Mouse (Mus musculus): Measurements from ENCODE around the gene Fam166a. TPM values are rescaled to one million over a fixed set of nuclear protein-coding genes. Genes with fewer than 3 reads are reported as not detected.

Fam166a gene
- polyA plus RNA-seq, 1 experiment = 1.8 TPM

DNA sequence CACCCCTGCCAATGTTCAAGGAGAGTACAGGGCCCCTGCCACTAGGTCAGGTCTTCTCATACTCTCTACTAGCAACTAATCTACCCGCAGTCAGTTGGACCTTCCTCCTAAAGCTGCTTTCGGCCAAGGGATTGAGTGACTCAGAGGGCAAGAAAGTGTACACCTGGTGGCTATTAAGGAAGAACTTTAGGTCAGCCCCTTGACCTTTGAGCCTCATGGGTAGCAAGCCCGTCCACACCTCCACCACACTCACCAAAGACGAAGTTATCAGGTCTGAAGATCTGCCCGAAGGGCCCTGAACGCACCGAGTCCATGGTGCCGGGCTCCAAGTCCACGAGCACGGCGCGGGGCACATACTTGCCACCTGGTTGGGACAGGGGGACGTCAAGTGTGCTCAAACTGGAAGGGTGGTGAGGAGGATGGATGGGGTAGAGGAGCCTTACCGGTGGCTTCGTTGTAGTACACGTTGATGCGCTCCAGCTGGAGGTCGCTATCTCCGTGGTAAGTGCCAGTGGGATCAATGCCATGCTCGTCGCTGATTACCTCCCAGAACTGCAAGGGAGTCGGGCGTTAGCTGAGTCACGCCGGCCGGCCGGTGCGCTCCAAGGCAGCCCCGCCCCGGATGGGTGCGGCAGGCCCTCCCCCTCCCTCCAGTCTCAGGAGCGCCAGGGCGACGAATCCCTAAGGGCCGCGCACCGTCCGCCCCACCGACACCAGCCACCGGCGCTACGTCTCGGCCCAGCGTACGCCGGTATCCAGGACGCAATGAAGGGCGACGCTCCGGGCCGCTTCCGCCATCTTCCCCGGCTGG lies 5.3 kb downstream of the Fam166a start:
- no peak for DNase-seq (ENCODE audit: low read depth)

GRCm38 (mm10) chr2:25224492-25224765 lies 5.9 kb downstream of the Fam166a start, which contains the start of gene Tubb4b:
Gene Tubb4b, minus strand, starts transcription at chr2:25224702.
- DNase-seq (ENCODE audit: low read depth) = no peak

DNA sequence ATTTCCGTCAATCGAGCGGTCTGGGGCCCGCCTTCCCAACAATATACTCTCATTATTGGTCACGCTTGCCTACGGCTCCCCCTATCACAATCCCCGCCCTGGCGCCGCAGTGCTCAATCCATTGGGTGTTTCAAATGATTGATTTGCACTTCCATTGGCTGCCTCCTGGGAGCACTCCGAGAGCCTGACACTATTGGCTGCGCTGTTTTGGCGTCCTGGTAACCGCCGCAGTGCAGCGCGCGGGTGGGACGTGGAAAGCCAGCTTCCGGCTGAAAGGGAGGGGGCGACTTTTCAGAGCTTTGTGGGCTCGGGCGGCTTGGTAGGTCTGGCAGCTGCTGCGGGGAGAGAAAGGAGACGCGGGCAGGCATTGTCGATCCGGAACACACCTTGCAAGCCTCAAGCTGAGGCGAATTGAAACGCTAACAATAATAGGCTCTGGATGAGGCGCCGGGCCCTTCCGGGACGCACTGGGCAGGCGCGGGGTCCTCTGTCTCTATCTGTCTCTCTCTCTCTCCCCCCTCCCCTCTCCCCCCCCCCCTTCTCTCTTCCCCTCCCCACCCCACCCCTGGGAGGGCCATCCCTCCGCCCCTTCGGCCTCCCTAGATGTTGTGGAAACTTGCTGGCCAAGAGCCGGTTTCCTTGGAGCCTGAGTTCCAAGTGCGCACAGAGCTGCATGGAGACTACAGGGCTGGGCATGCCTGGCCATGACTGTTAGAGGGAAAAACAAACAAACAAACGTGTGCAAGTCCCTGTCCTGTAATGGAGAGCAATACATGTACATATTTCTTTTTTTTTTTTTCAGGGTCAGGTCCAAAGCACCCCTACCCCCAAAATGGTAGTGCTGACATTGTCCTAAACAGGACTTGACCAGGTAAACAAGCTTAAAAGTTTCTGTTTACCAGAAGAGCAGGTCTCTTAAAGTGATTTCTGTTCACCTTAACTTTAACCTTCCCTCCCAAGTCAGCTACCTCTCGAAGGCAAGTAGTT lies 6.5 kb downstream of the Fam166a start:
- DNase-seq (ENCODE audit: low read depth) = peak; percentile 98

- no peak for DNase-seq (ENCODE audit: low read depth)
Observed at GRCm38 (mm10) chr2:25225811-25226379, 7.3 kb downstream of the Fam166a start.

- DNase-seq (ENCODE audit: low read depth) = no peak
Observed at GRCm38 (mm10) chr2:25226864-25227263, 8.3 kb downstream of the Fam166a start.

GRCm38 (mm10) chr2:25227406-25227805 lies 8.9 kb downstream of the Fam166a start:
- DNase-seq (ENCODE audit: low read depth) = no peak

DNA sequence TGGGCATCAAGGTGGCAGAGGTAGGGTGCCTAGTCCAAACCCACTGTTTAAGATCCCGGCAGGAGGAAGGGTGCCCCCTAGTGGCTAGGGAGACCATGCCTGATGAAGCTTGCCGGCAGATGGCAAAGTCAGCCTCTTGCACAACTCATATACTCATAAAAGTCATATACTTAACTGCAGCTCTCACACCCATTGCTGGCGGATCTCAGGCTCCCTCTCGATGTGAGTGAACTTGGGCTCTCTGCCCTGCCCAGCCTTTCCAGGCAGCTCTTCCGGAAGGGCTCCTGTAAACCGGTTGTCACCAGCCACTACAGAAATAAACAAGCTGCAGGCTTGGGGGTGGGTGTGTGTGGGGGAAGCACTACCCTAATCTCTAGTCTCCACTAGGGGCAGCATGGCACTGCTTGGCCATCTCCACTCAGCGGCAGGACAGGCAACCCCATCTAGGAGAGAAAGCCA lies 9.9 kb downstream of the Fam166a start:
- no peak for DNase-seq (ENCODE audit: low read depth)

GRCm38 (mm10) chr2:25228995-25229530 lies 10.5 kb downstream of the Fam166a start:
- DNase-seq (ENCODE audit: low read depth) = no peak

- DNase-seq (ENCODE audit: low read depth) = no peak
Observed at GRCm38 (mm10) chr2:25229582-25229981, 11.0 kb downstream of the Fam166a start.

- no peak for DNase-seq (ENCODE audit: low read depth)
Observed at GRCm38 (mm10) chr2:25230581-25230980, 12.0 kb downstream of the Fam166a start.

DNA sequence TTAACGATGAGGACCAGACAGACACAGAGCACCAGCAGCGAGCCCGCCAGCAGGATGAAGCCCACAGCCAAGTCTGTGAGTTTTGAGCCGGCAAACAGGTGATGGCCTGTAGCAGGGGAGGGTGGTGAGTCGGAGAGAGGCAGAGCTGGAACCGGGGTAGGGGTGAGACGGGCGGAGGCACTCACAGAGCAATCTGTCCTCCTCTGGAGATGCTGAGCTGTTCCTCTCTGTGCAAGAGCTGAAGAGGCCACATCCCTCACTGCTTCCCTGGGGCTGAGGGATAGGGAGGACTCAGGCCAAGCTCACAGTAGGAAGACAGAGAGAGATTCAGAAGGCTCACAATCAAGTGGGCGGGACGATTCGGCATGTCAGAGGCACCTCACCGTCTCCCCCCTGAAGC lies 12.5 kb downstream of the Fam166a start:
- no peak for DNase-seq (ENCODE audit: low read depth)

DNA sequence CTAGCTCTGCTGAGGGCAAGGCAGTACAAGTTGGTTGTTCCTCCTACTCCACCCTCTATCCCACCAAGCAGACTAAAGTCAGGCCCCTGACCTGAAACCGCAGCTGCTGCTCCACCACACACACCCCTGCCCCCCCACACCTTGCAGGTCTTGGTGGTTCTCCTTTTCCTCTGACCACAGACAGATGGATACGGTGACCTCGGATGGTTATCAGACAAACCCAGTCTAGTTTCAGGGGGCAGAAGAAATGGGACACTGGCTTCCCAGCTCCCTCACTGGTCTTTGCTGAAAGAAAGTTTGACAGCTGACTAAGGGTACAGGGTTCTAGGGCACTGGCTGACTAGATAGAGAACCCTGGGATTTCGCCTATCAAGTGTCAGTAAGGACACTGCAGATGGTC lies 14.9 kb downstream of the Fam166a start:
- no peak for DNase-seq (ENCODE audit: low read depth)

DNA sequence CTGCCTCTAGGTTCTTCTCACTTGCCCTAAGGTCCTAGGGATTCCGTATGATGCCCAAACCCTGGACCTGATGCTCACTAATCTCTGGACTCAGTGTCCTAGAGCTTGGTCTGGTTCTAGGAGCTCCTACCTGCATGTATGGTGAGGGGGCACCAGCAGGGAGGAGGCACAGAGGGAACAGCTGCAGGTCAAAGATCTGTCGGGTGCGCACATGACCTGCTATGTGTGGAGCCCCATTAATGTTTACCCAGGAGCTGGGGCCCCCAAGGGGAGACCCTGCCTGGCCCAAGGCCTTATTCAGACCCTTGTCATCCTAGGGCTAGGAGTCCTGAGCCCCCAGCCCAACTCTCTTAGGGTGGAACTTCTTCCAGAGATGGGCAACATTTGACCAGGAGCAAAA lies 15.5 kb downstream of the Fam166a start, which contains the start of gene Slc34a3:
TSS of gene Slc34a3 (minus strand) at position 315 of the 400 bp plus-strand sequence.
- DNase-seq (ENCODE audit: low read depth) = no peak

DNA sequence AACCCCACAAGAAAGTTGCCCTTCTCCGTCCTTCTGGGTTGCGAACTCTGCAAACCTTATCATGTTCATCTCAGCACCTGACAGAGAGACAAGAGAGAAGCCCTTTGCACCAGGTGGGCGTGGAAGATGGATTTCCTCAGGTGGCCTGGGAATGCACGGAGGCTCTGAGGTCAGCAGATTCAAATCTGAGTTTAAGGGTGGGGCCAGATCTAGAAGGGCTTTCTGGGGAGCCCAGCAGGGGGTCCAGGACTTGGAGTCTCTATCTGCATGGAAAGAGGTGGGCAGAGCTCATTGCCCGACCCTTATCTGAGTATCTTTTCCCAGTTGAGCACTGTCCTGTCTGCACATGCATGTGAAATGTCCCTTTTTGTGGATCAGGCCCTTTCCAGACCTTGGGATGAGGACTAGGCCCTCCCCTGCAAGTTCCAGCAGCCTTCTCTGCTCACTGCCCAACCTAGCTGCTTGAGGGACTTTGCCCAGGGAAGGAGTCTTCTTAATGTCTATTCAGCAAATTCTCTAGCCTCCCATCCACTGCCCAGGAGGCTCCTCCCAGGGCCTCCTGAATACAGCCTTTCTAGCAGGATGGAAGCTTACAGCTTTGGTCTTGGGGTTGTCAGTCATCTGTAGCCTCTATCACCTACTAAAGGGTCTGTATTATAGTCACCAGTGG lies 16.1 kb downstream of the Fam166a start:
- no peak for DNase-seq (ENCODE audit: low read depth)

DNA sequence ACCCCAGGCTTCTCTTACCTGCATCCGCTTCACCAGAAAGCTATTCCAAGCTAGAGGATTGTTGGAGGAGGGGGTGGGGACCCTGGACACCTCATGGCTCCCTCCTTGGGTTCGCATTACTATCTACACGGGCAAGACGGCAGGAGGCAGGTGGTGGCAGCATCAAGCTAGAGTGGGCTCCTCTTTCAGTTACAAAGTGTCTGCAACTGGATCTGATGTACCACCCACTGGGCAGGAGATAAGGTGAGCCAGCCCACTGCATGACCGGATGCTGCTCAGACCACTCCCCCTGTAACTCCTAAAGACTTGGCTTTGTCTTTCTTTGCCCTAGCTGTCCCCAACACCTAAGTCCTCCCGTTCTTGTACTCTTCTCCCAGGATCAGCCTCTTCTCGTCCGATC lies 18.1 kb downstream of the Fam166a start, which contains the start of gene Rnf224:
TSS of gene Rnf224 (minus strand) at position 174 of the 400 bp plus-strand sequence.
- no peak for DNase-seq (ENCODE audit: low read depth)

- DNase-seq (ENCODE audit: low read depth) = no peak
Observed at GRCm38 (mm10) chr2:25237522-25237921, 19.0 kb downstream of the Fam166a start.

DNA sequence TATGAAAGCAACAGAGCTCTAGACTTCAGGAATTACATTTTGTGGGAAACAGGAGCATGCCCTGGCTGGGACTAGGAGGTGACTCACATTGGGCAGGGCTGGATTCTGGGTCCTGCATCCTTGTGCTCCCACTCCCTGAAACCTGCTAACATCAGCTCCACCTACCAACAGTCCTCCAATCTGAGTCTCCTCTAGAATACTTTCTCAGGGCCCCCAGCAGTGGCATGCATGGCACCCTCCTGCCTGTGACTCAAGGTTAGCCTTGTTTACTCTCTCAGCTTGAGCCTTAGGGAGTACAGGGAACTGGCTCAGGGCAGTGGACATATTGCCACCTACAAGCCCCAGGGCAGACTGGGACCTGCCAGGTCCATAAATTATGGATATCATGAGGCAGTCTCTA lies 19.6 kb downstream of the Fam166a start:
- no peak for DNase-seq (ENCODE audit: low read depth)

- no peak for DNase-seq (ENCODE audit: low read depth)
Observed at GRCm38 (mm10) chr2:25239766-25240165, 21.2 kb downstream of the Fam166a start.

DNA sequence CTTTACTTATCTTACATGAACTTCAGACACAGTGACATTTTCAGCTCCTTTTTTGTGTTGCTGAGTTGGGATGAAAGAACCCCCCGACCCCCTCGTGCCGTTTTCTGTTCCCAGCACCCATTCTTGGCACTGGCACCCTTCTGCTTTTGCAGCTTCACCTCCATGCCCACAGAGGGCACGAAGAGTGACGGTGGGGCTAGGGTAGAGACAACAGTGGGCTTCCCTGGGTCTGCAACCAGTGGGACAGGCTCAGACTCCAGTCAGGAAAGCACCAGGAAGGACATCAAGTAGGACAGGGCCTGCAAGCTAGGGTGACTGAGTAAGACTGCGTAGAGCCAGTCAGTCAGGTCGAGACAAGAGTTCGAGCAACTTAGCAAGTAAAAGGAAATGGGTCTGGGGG lies 21.8 kb downstream of the Fam166a start:
- DNase-seq (ENCODE audit: low read depth) = no peak

DNA sequence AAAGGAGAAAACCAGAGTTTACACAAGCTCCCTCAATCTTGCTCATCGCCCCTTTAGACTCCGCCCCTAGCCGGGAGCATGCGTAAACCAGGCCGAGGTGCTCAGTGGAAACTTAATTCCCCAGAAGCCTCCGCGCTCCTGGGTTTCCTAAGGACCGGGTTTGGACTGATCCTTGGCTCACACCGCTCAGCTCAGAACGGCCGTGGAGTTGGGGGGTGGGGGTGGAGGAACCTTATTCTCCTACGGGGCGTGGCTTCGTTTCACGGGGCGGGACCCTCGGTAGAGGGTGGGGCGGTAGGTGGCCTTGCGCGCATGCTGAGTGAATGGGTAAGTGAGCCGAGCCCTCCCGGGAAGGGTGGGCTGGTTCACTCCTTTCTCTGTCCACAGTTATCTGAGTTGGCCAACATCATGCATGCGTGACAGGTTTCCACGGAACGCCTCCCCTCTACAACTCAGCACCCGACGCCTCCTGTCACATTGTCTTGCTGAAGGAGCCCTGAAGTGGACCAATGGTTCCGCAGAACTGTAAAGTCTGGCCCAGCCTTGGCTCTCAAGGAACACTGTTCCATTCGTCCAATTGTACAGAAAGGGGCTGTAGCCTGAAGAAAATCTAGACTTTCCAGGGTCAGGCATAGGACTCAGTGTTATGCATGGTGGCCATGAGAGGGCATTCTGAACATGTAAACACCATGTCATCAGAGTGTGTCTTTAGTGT lies 22.3 kb downstream of the Fam166a start:
- no peak for DNase-seq (ENCODE audit: low read depth)

- DNase-seq (ENCODE audit: low read depth) = no peak
Observed at GRCm38 (mm10) chr2:25241438-25241775, 22.9 kb downstream of the Fam166a start.

Measured in gonadal fat pad, adult 2 months (tissue).